Mouse (Mus musculus) midbrain, embryonic 14.5 days (tissue): ENCODE data around the gene Lmo2. TPM values are rescaled to one million over a fixed set of nuclear protein-coding genes. Genes with fewer than 3 reads are reported as not detected.

Experiments
- ATAC-seq: fragments of 200-750 bp; cut with Nextera tagmentation; 2 replicates; pipeline ENCODE4 v1.8.0; 2017; ENCODE audit warnings: moderate number of reproducible peaks, moderate library complexity; ENCODE audit not compliant: low FRiP score, low TSS enrichment
- DNase-seq: peaks from one replicate; pipeline ENCODE4 v3.0.0-alpha.2; 2015
- H3K27ac ChIP-seq: fragments of 300-500 bp; sonication (generic); replicated peaks from 2 replicates; pipeline ENCODE4 v1.5.1; 2014; ENCODE audit warnings: mild to moderate bottlenecking, low read depth, low read length, moderate library complexity
- H3K27me3 ChIP-seq: fragments of 300-500 bp; sonication (generic); 2 replicates; pipeline ENCODE4 v1.6.1; 2014; ENCODE audit warnings: low read length, control low read depth, mixed read lengths; ENCODE audit not compliant: control insufficient read depth, insufficient read depth
- H3K36me3 ChIP-seq: fragments of 300-500 bp; sonication (generic); 2 replicates; pipeline ENCODE4 v1.6.1; 2014; ENCODE audit warnings: low read length, control low read depth; ENCODE audit not compliant: control insufficient read depth, insufficient read depth
- H3K4me1 ChIP-seq: fragments of 300-500 bp; sonication (generic); 2 replicates; pipeline ENCODE4 v1.6.1; 2014; ENCODE audit warnings: mild to moderate bottlenecking, antibody characterized with exemption, low read length, control low read depth; ENCODE audit not compliant: control insufficient read depth, insufficient read depth
- H3K4me2 ChIP-seq: fragments of 300-500 bp; sonication (generic); 2 replicates; pipeline ENCODE4 v1.6.1; 2014; ENCODE audit warnings: mild to moderate bottlenecking, low read length, moderate library complexity
- H3K4me3 ChIP-seq: fragments of 300-500 bp; sonication (generic); replicated peaks from 2 replicates; pipeline ENCODE4 v1.5.1; 2014; ENCODE audit warnings: low read depth, low read length
- H3K9ac ChIP-seq: fragments of 300-500 bp; sonication (generic); replicated peaks from 2 replicates; pipeline ENCODE4 v1.6.1; 2014; ENCODE audit warnings: mild to moderate bottlenecking, low read length, moderate library complexity
- H3K9me3 ChIP-seq: fragments of 300-500 bp; sonication (generic); 2 replicates; pipeline ENCODE4 v1.6.1; 2016; ENCODE audit warnings: low read length, control low read depth, mixed read lengths; ENCODE audit not compliant: control insufficient read depth
- WGBS: fragments of 180-500 bp; shearing (Covaris S2); extraction: QIAGEN DNeasy Blood & Tissue Kit; methylation state at CpG from one replicate; pipeline ENCODE4 v1.1.7; 2014; 5-methylcytosine and 5-hydroxymethylcytosine counted together
- polyA plus RNA-seq: library from polyadenylated mRNA; unstranded; fragments of >200 nt; fragmentation: Nextera tagmentation; extraction: Ambion mirVana; gene quantifications from 2 replicates; pipeline ENCODE4 v1.2.1, GENCODE M21; 2014

Gene Lmo2
- polyA plus RNA-seq, 1 experiment from 2014 or later = 31.6 TPM

DNA sequence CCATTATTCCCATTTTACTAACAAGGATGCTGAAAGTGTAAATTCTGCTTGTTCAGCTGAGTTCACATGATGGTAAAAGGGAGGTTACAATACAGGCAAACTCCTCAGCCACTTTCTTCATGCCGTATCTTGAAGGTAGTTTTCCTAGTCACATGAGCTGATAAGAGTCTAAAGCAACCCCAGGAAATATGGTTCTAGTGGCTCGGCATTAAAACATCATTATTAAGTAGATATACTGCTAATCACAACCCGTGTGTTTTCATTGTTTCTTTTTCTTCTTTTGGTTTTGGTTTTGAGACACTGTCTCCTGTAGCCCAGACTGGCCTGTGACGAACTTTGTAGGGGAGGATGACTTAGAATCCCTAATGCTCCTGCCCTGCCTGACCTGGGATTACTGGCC is 10.4 kb downstream of the Lmo2 start:
- Histone ChIP-seq H3K4me1 (peaks cover 16% of the 10 kb centered on the region), H3K36me3 (no peaks in the 10 kb centered on the region), H3K4me3 (no peak overlapping the region), H3K27me3 (peaks cover 12% of the 10 kb centered on the region), H3K4me2 (no peak overlapping the region), H3K9ac (no peak overlapping the region), H3K9me3 (no peaks in the 10 kb centered on the region), H3K27ac (no peak overlapping the region)
- ATAC-seq (no peak), DNase-seq (no peak)
- 81% methylated on average over 4 of the region's 4 CpGs for WGBS

DNA sequence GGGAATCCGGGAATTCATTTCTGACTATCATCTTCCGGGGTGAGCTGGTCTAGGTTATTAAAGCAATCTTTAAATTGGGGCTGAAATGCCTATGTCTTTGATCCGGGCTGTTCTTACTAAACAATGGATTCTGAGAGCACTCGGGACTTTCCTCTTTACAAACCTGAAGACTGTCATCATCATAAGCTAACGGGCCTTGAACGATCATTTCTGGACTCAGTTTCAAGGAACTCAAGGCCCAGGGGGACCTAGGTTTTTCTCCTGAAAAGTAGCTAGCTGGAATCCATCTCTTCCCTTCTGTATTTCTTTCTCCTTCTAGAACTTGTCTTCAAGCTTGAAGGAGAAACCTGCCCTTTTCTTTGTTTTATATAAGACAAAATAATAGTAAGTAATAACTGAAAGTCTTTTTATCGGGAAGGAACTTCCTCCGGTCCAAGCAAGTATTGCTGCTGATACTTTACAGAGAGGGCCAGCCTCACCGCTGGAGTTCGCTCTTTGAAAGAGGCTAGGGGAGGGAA is 11.2 kb downstream of the Lmo2 start:
- Histone ChIP-seq H3K9me3 (no peaks in the 10 kb centered on the region), H3K27ac (peak overlapping the region; percentile 86), H3K9ac (peak overlapping the region; percentile 82; the same call in 1 of the 2 replicates), H3K4me3 (peak overlapping the region; percentile 75), H3K4me1 (peaks cover 16% of the 10 kb centered on the region), H3K27me3 (peaks cover 12% of the 10 kb centered on the region), H3K36me3 (no peaks in the 10 kb centered on the region), H3K4me2 (peak overlapping the region; percentile 91)
- 15% methylated on average over 10 of the region's 10 CpGs for WGBS
- no peak for DNase-seq
- ATAC-seq = no peak

DNA sequence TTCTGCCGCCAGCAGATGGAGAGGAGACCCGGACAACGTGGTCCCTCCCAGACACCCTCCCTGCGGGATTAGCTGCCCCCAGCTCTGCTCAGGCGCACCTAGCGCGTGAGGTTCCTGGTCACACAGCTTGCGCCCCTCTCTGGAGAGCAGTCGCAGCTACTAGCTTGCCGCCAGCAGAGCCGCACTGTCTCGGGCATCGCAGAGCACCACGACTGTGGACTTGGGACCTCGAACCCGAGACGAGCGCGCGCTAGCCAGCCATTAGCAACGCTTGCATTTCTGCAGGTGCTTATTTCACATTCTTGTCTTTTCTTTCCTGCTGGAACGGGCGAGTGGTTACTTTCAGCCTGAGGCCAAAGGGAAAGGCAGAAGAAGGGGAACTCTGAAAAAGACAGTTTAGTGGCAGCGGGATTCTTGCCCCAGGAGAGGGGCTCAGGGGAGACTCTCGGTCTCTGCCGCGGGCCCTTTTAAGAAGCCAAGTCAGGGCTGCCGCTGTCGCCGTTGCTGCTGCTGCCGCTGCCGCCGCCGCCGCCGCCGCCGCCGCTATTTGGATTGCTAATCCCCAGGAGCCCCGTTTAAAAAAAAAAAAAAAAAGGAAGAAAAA is 11.8 kb downstream of the Lmo2 start:
- WGBS = under 1% methylated on average over 40 of the region's 40 CpGs
- H3K36me3 ChIP-seq = no peaks in the 10 kb centered on the region
- peaks cover 12% of the 10 kb centered on the region for H3K27me3 ChIP-seq
- peak overlapping the region; percentile 91 for H3K4me2 ChIP-seq
- H3K9ac ChIP-seq = peak overlapping the region; percentile 82
- H3K4me1 ChIP-seq = peaks cover 16% of the 10 kb centered on the region
- H3K27ac ChIP-seq = peak overlapping the region; percentile 86
- peak; percentile 48; the same call in 1 of the 2 replicates for ATAC-seq
- H3K4me3 ChIP-seq = peak overlapping the region; percentile 75
- no peaks in the 10 kb centered on the region for H3K9me3 ChIP-seq
- DNase-seq = peak; percentile 83

DNA sequence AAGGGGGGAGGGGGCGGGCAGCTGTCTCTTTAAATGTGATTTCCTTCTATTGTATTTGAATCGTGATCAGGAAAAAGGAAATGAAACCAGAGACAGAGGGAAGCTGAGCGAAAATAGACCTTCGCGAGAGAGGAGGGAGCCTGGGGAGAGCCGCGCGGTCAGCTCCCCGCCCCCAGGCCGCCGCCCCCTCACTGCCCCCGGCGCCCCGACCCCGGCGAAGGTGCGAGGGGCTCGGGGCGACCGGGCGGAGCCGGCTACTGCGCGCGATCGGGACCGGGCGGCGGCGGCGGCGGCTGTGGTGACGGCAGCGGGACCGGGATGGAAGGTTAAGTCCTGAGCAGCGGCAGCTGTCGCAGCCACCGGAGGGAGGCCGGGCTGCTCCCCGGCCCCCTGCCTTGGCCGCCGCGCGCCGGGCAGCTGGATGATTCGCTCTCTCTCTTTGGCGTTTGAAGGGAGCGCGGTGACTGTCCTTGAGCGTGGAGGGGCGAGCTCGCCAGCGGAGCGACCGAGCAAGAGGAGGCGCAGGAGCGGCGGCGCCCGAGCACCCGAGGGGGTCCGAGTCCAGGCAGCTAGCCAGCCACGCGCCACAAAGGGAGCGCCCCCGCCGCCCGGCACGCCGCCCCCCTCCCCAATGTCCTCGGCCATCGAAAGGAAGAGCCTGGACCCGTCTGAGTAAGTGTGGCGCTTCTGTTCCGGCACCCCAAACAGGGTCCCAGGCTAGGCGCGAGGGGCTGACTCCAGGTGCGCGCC is 12.4 kb downstream of the Lmo2 start:
- 0% methylated on average over 73 of the region's 79 CpGs for WGBS
- peaks cover 16% of the 10 kb centered on the region for H3K4me1 ChIP-seq
- H3K4me3 ChIP-seq = peak overlapping the region; percentile 75
- no peaks in the 10 kb centered on the region for H3K36me3 ChIP-seq
- peaks cover 12% of the 10 kb centered on the region for H3K27me3 ChIP-seq
- peak overlapping the region; percentile 86 for H3K27ac ChIP-seq
- H3K9ac ChIP-seq = peak overlapping the region; percentile 82
- no peaks in the 10 kb centered on the region for H3K9me3 ChIP-seq
- peak overlapping the region; percentile 91 for H3K4me2 ChIP-seq
- ATAC-seq (peak; percentile 68), DNase-seq (peak; percentile 78)

- Histone ChIP-seq H3K27me3 (peaks cover 12% of the 10 kb centered on the region), H3K27ac (peak overlapping the region; percentile 86), H3K9me3 (no peaks in the 10 kb centered on the region), H3K4me1 (peaks cover 16% of the 10 kb centered on the region), H3K4me2 (peak overlapping the region; percentile 91), H3K36me3 (no peaks in the 10 kb centered on the region), H3K9ac (peak overlapping the region; percentile 82), H3K4me3 (peak overlapping the region; percentile 75)
- DNase-seq (peak; percentile 34), ATAC-seq (no peak)
- under 1% methylated on average over 32 of the region's 32 CpGs for WGBS
These were observed 13.2 kb downstream of the Lmo2 start for GRCm38 (mm10) chr2:103970791-103971649.

GRCm38 (mm10) chr2:103971838-103972237 is 14.1 kb downstream of the Lmo2 start:
- Histone ChIP-seq H3K36me3 (no peaks in the 10 kb centered on the region), H3K4me1 (peaks cover 17% of the 10 kb centered on the region), H3K9ac (no peak overlapping the region), H3K4me2 (peak overlapping the region; percentile 91), H3K27me3 (peaks cover 12% of the 10 kb centered on the region), H3K4me3 (no peak overlapping the region), H3K9me3 (no peaks in the 10 kb centered on the region), H3K27ac (no peak overlapping the region)
- ATAC-seq (no peak), DNase-seq (no peak)
- 17% methylated on average over 3 of the region's 3 CpGs for WGBS

DNA sequence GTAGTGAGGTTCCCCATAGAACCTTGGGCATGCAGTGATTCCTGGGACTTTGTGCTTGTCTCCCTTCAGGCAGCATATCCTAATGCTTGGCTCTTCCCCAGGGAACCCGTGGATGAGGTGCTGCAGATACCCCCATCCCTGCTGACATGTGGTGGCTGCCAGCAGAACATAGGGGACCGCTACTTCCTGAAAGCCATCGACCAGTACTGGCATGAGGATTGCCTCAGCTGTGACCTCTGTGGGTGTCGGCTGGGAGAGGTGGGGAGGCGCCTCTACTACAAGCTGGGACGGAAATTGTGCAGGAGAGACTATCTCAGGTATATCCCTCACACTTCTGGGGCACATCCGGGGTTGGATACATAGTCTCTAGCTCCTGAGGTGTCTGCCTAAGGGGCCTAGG is 18.1 kb downstream of the Lmo2 start:
- WGBS = 85% methylated on average over 7 of the region's 7 CpGs
- Histone ChIP-seq H3K9me3 (no peaks in the 10 kb centered on the region), H3K36me3 (no peaks in the 10 kb centered on the region), H3K27ac (no peak overlapping the region), H3K4me3 (no peak overlapping the region), H3K9ac (no peak overlapping the region), H3K4me1 (peaks cover 21% of the 10 kb centered on the region), H3K27me3 (peaks cover 6% of the 10 kb centered on the region), H3K4me2 (no peak overlapping the region)
- DNase-seq = no peak
- no peak for ATAC-seq

GRCm38 (mm10) chr2:103977216-103977615 is 19.4 kb downstream of the Lmo2 start:
- no peak overlapping the region for H3K4me2 ChIP-seq
- H3K9ac ChIP-seq = no peak overlapping the region
- ATAC-seq (no peak; the same call in 1 of the 2 replicates), DNase-seq (peak; percentile 51)
- no peaks in the 10 kb centered on the region for H3K9me3 ChIP-seq
- H3K27me3 ChIP-seq = peaks cover 3% of the 10 kb centered on the region; the same call in 1 of the 2 replicates
- H3K4me3 ChIP-seq = no peak overlapping the region
- no peaks in the 10 kb centered on the region for H3K36me3 ChIP-seq
- H3K27ac ChIP-seq = peak overlapping the region; percentile 10
- peaks cover 15% of the 10 kb centered on the region for H3K4me1 ChIP-seq
- WGBS = 38% methylated on average over 8 of the region's 8 CpGs
